Mouse (Mus musculus) gastrocnemius, adult 2 months (tissue): ENCODE measurements around the gene Spata9. TPM values are rescaled to one million over a fixed set of nuclear protein-coding genes. Genes with fewer than 3 reads are reported as not detected.
"Not testable (repeated sequence)": the region's sequence is repeated elsewhere in the genome, so short reads cannot be mapped to it uniquely, and the experiment has no call there.

ENCODE experiments used
- DNase-seq: peaks from one replicate; pipeline ENCODE4 v3.0.0; 2022
- H3K27ac ChIP-seq: fragments of 200-600 bp; 2 replicates; pipeline ENCODE4 v1.8.1; 2022; ENCODE audit warnings: mild to moderate bottlenecking
- H3K4me3 ChIP-seq: fragments of 200-600 bp; 2 replicates; pipeline ENCODE4 v1.8.1; 2022; ENCODE audit warnings: mild to moderate bottlenecking, moderate library complexity
- CTCF ChIP-seq: fragments of 200-600 bp; IDR thresholded peaks from 2 replicates; pipeline ENCODE4 v1.8.1; 2022; ENCODE audit warnings: antibody characterized with exemption, mild to moderate bottlenecking, moderate library complexity
- intact Hi-C: fragments of 180-260 bp; cut with DNase I; formaldehyde crosslinking; loops from one replicate; pipeline ENCODE4 v1.15.1; 2025
- long read RNA-seq, 2 experiments: library from polyadenylated mRNA; stranded (forward); transcript quantifications; one replicate each; pipeline ENCODE4 v2.0.0; 2021
- total RNA-seq, 2 experiments: library from RNA; stranded (reverse); gene quantifications; 2 replicates each; pipeline ENCODE4 v1.2.3; 2021

Spata9 gene
- total RNA-seq, result not detected
- long read RNA-seq, experiment 1, result 0 reads
- long read RNA-seq, experiment 2, result 0 reads

DNA sequence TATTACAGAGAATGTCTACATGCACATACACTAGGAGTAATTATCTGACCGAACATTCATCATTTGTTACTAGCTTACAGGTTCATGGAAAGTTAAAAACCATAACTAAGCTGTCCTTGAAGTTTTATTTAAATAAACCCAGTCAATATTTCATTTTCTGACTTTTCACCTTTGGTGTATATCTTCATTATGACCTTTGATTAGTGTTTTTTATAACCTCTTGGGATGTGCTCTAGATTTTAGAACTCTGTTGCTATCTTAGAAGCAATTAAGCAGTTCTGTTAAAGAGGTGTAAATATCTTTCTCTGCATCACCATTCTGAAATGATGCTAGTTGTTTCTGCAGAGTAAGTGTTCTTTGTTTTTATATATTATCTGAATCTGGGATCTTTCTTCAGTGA lies at the start of gene Spata9:
Spata9 (plus strand) TSS at position 301 of the 400 bp plus-strand sequence.
- intact Hi-C loops, result no loop called here
- no peak for DNase-seq
- TF ChIP-seq CTCF, result no peak
- H3K27ac ChIP-seq, result no peak within 1 kb of the TSS
- H3K4me3 ChIP-seq, result no peak within 1 kb of the TSS

DNA sequence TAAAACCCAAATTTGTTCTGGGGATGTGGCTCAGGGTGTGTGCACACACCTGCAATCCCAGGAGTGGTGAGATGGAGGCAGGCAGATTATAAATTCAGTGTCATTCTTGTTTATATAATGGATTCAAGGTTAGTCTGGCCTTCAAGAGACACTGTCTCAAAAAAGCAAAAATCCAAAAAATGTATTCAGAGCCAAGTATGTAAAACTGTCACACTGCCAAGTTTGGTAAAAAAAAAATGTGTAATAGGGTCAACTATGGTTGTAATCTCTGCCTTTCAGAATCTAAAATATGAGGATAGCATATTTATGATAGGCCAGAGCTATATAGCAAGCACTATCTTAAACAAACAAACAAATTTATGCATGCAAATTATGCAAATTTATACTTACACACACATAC lies 39.0 kb upstream of the Spata9 start:
- TF ChIP-seq CTCF, result no peak
- Histone ChIP-seq H3K4me3 (no peak overlapping the region), H3K27ac (no peak overlapping the region)
- intact Hi-C loops, result no loop called here
- DNase-seq, result no peak

DNA sequence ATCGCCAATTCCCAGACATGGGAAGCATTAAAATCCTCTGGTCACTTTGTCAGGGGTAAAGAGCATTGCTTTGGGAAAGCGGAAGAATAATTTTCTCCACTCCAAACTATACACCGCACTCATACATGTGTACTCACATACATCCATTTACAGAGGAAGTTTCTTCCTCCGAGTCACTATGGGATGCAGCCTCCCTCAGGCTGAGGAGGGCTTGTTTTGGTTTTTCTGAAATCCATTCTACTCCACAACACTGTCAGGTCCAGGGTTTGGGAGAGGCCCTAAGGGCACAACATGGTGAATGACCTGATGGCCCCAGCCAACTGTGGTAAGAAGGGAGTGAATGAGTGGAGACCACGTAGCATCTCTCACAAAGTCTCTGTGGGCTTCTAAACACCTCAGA lies 37.9 kb upstream of the Spata9 start:
- H3K4me3 ChIP-seq, DNase-seq, intact Hi-C loops, H3K27ac ChIP-seq: not testable (repeated sequence)

DNA sequence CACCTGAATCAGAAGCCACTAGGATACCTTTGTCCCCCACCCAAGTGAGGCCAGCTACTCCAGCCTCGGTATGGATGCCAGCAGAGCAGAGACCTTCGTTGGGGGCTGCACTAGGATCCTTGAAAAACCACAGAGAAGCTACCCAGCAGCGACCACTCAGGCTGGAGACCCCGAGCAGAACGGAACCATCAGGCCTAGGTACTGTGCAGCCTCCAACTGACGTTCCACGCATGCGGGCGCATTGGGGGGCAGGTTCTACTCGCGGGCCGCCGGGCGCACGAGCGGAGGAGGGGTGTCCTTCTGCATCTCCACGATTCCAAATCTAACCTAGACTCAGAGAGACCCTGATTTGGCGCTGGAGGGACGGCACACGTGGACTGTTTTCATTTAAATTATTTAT lies 36.9 kb upstream of the Spata9 start:
- intact Hi-C loops, result no loop called here

DNA sequence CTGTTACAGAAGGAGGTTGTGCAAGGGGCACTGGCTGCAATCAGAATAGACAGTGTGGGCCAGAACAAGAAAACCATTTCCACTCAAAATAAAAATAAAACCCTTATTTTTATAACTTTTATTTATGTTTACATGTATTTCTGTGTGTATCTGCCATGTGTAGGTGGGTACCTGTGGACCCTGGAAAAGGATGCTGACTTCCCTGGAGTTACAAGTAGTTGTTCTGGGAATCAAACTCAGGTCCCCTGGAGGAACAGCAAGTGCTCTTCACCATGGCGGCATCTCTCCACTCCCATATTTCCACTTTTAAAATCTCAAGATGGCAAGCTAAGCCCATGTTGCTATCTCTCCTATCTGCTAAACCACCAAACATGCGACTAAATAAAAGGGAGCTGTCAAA lies 36.3 kb upstream of the Spata9 start:
- no peak for TF ChIP-seq CTCF
- intact Hi-C loops, result no loop called here
- H3K27ac ChIP-seq, result no peak overlapping the region

More for the DNA sequence above, 36.9 kb upstream of the Spata9 start:
- TF ChIP-seq CTCF, result no peak
- no peak for DNase-seq
- Histone ChIP-seq H3K27ac (no peak overlapping the region), H3K4me3 (no peak overlapping the region)

DNA sequence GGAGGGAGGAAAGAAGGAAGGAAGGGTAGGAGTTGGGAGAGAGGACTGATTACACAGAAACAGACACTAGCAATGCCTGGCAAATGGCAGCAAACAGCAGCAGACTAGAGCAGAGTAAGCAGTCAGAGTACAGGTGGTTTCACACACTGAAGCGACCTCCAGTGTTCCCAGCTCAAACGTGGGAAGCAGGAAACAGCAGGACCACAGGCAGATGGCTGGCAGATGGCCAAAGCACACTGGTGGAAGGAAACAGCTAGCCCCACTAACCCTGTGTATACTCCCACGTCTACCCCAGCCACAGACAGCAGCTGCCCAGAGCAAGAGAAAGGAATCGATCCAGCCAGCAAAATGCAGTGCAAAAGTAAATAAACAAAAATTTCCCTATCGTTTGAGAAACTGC lies 35.9 kb upstream of the Spata9 start:
- peak; percentile 43 for DNase-seq
- no peak for TF ChIP-seq CTCF
- intact Hi-C loops, result no loop called here
- Histone ChIP-seq H3K4me3 (no peak overlapping the region), H3K27ac (no peak overlapping the region)

More for the DNA sequence above, 36.3 kb upstream of the Spata9 start:
- no peak for DNase-seq
- no peak overlapping the region for H3K4me3 ChIP-seq

DNA sequence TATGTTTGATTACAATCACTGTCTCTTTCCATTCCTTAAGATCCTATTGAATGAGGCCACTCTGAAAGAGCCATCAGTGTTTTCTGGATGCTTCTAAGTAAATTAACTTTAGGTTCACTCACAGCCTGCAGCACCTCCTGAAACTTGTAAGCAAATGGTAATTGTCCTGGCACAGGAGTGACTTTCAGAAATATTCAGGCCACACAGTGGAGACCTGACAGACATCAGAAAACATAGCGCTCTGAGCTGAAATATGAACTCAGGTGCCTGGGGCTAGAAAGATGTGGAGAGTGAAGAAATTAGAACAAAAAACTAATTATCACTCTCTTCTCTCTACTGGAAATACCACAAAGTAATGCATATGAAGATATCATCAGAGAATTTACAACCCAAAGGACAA lies 33.7 kb upstream of the Spata9 start:
- TF ChIP-seq CTCF, result no peak

DNA sequence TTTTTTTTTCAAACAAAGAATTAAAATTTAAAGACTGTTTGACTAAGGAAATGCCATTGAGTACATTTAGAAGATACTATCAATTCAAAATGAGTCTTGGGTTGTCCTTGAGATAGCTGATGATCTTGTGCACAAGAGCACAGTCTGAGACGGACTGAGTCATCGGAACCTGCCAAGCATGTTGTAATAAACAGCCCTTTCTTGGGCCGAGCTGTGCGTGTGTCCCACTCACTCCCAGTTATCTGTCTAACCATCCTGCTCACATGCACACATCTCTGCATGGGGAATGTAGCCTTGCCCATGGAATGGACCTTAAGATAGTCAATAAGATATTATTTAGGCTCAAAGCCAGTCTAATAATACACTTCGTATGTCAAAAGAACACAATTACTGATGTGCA lies 28.1 kb upstream of the Spata9 start:
- no peak for DNase-seq
- H3K27ac ChIP-seq, result no peak overlapping the region
- TF ChIP-seq CTCF, result no peak
- H3K4me3 ChIP-seq, result no peak overlapping the region
- intact Hi-C loops, result no loop called here

More for the DNA sequence above, 33.7 kb upstream of the Spata9 start:
- no peak for DNase-seq
- no peak overlapping the region for H3K27ac ChIP-seq
- intact Hi-C loops, result no loop called here
- no peak overlapping the region for H3K4me3 ChIP-seq

DNA sequence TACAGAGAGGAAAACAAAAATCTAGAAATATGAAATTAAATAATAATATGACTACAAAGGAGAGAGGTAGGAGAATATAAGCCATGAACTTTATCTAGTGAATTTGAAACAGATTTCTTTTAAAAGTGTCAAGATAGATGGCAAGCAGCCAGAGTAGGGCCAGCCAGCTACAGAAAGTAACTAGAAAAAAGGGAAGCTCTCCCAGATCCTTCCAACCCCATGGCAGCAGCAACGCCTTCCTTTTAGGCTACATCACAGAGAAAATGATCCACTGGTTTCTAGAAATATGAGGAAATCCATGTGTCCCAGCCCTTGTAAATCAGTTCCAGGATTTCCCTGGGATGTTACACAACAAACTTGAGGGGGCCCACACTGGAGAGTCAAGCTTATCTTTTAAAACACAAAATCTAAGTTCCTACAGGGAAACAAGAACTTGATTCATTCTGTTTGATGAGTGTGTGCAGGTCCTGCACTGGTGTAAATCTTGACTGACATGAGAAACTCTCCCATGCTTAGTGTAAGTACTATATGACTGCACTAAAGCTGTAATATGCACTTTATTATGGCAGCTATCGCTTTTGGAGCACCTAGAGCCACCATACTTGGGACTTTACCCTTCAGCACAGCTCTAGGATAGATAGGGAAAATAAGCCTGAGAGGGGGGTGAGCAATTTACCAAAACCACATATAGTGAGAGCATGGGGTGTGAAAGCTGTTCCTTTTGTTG lies 26.0 kb upstream of the Spata9 start:
- intact Hi-C loops, result no loop called here
- H3K4me3 ChIP-seq, result peak overlapping the region; percentile 97; the same call in 1 of the 2 replicates
- H3K27ac ChIP-seq, result peak overlapping the region; percentile 46
- no peak for TF ChIP-seq CTCF
- DNase-seq, result no peak

DNA sequence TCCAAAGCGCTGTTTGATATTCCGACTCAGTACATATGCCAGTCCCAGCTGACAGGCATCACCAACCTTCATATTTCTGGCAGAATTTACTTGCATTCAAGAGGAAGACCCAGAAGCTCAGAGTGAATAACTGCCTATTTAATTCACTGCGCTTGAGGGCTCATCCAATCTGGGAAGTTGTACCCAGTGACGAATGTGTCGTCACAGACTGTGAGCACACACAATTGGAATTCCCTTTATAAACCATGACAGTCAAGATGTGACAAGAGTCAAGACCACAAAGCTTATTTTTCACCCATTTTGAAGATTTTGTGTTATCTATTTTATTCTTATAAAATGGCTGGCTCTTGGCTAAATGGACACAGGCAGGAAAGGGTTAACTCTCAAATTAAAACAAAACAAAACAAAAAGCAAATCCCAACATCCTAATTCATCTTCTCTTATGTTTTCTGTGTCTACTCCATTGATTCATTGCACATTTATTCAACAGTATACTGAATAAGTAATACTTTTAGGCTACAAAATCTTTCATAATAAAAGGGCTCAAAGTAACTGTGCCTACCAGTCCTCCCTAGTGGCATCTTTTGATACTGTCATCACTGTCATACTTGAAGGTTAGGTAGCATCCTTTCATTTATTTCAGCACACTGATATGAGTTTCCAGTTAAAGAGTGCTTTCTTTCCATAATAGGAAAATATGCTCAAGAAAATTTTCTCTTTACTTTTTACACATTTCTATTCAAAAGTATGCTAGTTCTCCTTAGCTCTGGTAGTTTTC lies 25.2 kb upstream of the Spata9 start:
- Histone ChIP-seq H3K4me3 (peak overlapping the region; percentile 97), H3K27ac (peak overlapping the region; percentile 96)
- no peak for DNase-seq
- intact Hi-C loops, result loop anchor here (2.0 kb wide), 1 partner anchor 157 kb away; the partner anchor contains the start of genes Arsk and Ttc37
- peak; percentile 8; the same call in 1 of the 2 replicates for TF ChIP-seq CTCF

DNA sequence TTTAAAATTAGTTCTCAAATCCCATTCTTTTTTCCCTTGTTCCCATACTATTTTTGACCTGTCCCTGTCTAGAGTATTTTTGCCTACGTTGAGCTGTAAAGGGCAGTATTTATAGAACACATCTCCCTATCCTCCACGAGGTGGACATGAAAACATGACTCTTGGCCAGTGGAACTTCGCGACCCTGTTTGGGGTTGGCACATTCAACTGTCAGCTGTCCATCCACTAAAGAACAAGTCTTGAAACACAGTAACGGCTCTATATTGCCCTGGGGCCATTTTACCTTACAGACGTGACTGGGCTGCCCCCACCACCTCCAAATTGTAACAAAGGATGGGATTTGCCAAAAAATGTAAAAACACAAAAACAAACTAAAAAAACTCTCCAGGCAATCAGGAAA lies 24.2 kb upstream of the Spata9 start:
- TF ChIP-seq CTCF, result no peak; the same call in 1 of the 2 replicates
- Histone ChIP-seq H3K4me3 (peak overlapping the region; percentile 97), H3K27ac (peak overlapping the region; percentile 96)
- DNase-seq, result peak; percentile 36
- intact Hi-C loops, result loop anchor here (2.0 kb wide), 1 partner anchor 156 kb away; the partner anchor contains the start of genes Arsk and Ttc37

DNA sequence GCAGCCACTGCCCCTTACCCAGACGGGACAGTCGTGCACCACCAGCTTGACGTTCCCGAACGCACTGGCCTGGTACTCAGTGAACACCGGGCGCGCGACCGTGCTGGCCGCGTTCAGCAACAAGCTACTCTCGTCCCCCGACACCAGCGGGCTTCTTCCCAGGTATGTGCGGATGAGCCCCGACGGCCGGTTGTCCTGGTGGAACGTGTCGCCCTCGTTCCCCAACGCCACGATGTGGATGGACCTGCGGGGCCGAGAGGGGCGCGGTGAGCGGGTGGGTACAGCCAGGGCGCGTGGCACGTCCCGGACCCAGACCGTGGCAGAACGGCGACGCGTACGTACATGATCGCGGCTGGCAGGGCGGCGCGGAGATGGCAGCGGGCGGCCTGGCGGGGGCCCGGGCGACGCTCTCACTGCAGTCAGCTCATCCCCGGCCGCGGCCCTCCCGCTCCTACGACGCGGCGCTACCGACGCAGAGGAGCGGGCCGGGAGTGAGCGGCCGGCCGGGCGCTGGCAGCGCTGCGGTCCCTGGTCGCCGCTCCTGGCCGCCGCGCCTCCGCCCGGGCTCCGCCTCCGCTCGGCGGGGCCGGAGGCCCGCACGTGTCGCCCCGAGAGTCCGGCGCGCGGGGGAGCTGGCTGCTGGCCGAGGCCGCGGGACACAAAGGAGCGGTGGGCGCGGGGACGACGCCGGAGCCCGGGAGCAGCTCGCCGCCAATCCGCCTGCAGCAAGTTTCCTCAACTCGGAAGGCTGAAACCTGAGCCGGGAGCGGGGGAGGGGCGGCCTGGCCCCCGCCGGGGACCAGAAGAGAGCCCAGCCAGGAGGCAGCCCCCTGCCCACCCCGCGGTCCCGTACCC lies 23.5 kb upstream of the Spata9 start, which contains the start of gene Rhobtb3:
Rhobtb3 (minus strand) TSS at position 737 of the 855 bp plus-strand sequence.
- intact Hi-C loops, result loop anchor here (2.0 kb wide), 2 partner anchors 75 to 155 kb away; partner anchors contain the start of genes Arsk, Rfesd and Ttc37
- DNase-seq, result peak; percentile 90
- peak within 1 kb of the TSS; percentile 96 for H3K27ac ChIP-seq
- peak within 1 kb of the TSS; percentile 97 for H3K4me3 ChIP-seq
- no peak for TF ChIP-seq CTCF
